Mouse (Mus musculus) hindbrain, embryonic 15.5 days (tissue): ENCODE data around the gene Pnkd. TPM values are rescaled to one million over a fixed set of nuclear protein-coding genes. Genes with fewer than 3 reads are reported as not detected.

Experiments
- ATAC-seq: fragments of 200-750 bp; cut with Nextera tagmentation; 2 replicates; pipeline ENCODE4 v1.8.0; 2017; ENCODE audit warnings: low read depth, moderate number of reproducible peaks, moderate TSS enrichment; ENCODE audit not compliant: low FRiP score
- H3K27ac ChIP-seq: fragments of 300-500 bp; sonication (generic); replicated peaks from 2 replicates; pipeline ENCODE4 v1.5.1; 2015; ENCODE audit warnings: mild to moderate bottlenecking, inconsistent platforms
- H3K27me3 ChIP-seq: fragments of 300-500 bp; sonication (generic); 2 replicates; pipeline ENCODE4 v1.6.1; 2015; ENCODE audit warnings: control low read depth, inconsistent platforms
- H3K36me3 ChIP-seq: fragments of 300-500 bp; sonication (generic); 2 replicates; pipeline ENCODE4 v1.6.1; 2015; ENCODE audit warnings: control low read depth, inconsistent platforms
- H3K4me1 ChIP-seq: fragments of 300-500 bp; sonication (generic); replicated peaks from 2 replicates; pipeline ENCODE4 v1.6.1; 2015; ENCODE audit warnings: control low read depth, inconsistent platforms
- H3K4me2 ChIP-seq: fragments of 300-500 bp; sonication (generic); 2 replicates; pipeline ENCODE4 v1.6.1; 2015; ENCODE audit warnings: moderate library complexity, mild to moderate bottlenecking, inconsistent platforms
- H3K4me3 ChIP-seq: fragments of 300-500 bp; sonication (generic); 2 replicates; pipeline ENCODE4 v1.5.1; 2015; ENCODE audit warnings: mild to moderate bottlenecking, inconsistent platforms
- H3K9ac ChIP-seq: fragments of 300-500 bp; sonication (generic); 2 replicates; pipeline ENCODE4 v1.6.1; 2015; ENCODE audit warnings: inconsistent platforms
- H3K9me3 ChIP-seq: fragments of 300-500 bp; sonication (generic); 2 replicates; pipeline ENCODE4 v1.6.1; 2016; ENCODE audit warnings: control low read depth, inconsistent platforms
- WGBS: fragments of 180-500 bp; shearing (Covaris S2); methylation state at CpG from one replicate; pipeline ENCODE4 v1.1.7; 2015; 5-methylcytosine and 5-hydroxymethylcytosine counted together
- polyA plus RNA-seq: library from polyadenylated mRNA; unstranded; fragments of >200 nt; fragmentation: Nextera tagmentation; extraction: Ambion mirVana; gene quantifications from 2 replicates; pipeline ENCODE4 v1.2.1, GENCODE M21; 2015

Gene Pnkd
- polyA plus RNA-seq, 1 experiment from 2014 or later = 144 TPM

DNA sequence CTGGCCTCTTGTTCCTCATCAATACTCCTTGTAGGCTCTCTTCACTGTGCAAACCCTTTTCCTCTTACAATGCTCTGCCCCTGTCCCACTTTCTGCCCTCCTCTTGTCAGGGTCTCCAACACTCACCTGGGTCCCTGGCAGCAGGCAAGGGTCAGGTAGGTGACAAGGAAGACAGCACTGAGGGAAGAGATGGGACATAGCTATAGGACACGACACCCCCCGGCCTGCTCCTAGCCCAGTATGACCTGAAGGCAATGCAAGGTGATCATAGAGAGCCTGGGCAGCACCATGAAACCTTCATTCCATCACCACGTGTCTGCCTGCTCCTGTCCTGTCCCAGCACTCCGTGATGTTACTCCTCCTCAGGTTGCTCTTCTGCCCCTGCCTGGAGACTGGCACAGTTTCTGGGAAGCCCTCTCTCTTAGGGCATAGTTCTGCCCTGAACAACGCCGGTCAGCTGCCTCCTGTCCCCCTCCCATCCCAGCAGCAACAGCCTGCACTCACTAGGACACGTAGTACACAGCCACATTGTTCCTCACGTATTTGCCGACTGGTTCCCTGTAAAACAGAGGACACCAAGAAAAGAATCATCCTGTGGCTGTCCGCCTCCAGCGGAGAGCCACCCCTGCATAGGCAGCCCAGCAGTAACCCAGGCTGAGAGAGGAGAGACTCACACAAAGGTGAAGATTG lies 7.7 kb downstream of the Pnkd start:
- H3K9me3 ChIP-seq = no peaks in the 10 kb centered on the region
- no peak overlapping the region for H3K4me2 ChIP-seq
- ATAC-seq = no peak
- no peak overlapping the region for H3K4me3 ChIP-seq
- peaks cover 42% of the 10 kb centered on the region for H3K4me1 ChIP-seq
- 82% methylated on average over 11 of the region's 11 CpGs for WGBS
- H3K27me3 ChIP-seq = no peaks in the 10 kb centered on the region
- no peak overlapping the region for H3K27ac ChIP-seq
- no peak overlapping the region for H3K9ac ChIP-seq
- H3K36me3 ChIP-seq = peaks cover 3% of the 10 kb centered on the region; the same call in 1 of the 2 replicates

DNA sequence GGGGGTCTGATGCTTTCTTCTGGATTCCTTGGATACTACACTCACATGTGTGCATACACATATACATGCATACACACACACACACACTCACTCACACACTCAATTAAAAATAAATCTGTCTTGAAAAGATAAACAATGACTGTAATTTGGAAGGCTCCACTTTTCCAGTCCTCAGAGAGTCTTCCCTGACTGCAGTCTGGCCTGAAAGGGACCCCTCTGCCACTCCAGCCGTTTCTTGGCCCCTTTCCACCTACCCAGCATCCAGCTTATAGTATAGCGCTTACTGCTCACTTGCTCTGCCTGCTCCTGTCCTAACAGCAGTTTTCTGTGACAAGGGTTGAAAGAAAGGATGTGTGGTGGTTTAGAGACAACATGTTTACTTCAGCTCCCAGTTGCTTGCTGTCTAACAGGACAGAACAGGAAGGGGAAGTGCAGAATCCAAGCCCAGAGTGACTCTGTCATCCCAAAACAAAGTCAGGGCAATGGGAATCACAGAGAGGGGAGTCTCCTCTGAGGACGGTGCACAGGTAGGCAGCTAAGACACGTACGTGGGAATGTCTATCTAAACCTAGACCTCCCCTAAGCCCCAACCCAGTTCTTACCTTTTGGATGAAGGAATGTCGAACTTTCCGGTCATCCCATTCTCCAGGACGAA lies 8.7 kb downstream of the Pnkd start:
- Histone ChIP-seq H3K36me3 (peaks cover 3% of the 10 kb centered on the region; the same call in 1 of the 2 replicates), H3K4me1 (peaks cover 41% of the 10 kb centered on the region), H3K4me3 (no peak overlapping the region), H3K27ac (no peak overlapping the region), H3K27me3 (no peaks in the 10 kb centered on the region), H3K9me3 (no peaks in the 10 kb centered on the region), H3K4me2 (no peak overlapping the region), H3K9ac (no peak overlapping the region)
- no peak for ATAC-seq
- 85% methylated on average over 8 of the region's 8 CpGs for WGBS

DNA sequence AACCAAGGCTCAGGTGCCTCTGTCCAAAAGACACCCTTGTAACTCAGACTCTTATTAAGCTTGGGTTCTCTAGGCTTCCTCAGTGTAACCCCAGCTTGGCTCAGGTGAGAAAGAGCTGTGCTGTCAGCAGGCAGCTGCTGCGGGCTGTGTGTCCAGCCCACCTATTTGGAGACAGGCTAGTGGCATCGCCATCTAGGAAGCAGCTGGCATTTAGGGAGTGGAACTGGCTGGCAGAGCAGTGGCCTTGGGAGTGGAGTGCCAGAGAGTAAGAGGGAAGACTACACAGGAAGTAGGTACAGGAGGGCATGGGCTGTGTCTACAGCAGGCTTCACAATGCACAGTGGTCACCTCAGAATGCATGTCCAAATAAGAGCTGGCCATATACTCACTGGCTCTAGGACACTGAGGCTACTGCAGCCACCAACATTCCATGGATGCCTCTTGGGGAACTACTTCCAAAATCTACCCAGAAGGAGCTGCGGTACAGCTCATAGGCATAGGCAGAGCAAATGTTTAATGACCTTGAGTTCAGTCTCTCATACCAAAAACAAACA lies 9.4 kb downstream of the Pnkd start:
- WGBS = 92% methylated on average over 3 of the region's 3 CpGs
- Histone ChIP-seq H3K9me3 (no peaks in the 10 kb centered on the region), H3K27ac (no peak overlapping the region), H3K4me3 (no peak overlapping the region), H3K4me2 (no peak overlapping the region), H3K4me1 (peaks cover 41% of the 10 kb centered on the region), H3K36me3 (peaks cover 3% of the 10 kb centered on the region; the same call in 1 of the 2 replicates), H3K27me3 (no peaks in the 10 kb centered on the region), H3K9ac (no peak overlapping the region)
- no peak for ATAC-seq

DNA sequence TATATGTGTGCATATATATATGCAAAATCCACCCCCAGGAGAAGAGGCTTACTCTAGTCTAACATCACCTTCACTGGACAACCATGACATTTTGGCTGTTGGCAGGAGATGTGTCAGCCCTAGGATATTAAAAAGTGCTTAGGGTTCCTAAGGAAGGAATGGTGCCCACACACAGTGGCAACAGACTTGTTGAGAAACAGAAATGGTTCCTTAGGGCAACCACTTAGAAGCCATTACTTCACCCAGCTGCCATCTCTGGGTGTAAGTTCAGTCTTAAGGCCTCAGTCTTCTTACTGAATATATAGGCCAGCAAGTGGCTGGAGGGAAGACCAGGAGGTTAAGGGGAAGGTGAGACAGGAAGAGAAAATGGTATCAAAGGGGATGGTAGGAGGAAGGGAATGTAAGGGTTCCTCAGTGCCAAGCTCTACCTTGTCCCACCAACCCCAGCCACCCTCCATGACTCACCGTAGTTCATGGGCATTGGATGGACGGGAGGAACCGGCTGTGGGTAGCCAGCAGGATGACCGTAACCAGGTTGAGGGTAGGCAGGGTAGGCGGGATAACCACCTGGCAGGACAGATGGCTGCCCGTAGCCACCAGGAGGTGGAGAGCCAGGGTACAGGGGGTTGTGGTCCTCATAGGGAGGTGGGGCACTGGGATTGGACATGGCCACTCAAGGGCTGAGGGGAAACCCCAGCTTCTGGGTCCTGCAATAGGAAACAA lies 10.2 kb downstream of the Pnkd start:
- H3K36me3 ChIP-seq = peaks cover 3% of the 10 kb centered on the region; the same call in 1 of the 2 replicates
- peak overlapping the region; percentile 84 for H3K27ac ChIP-seq
- H3K4me3 ChIP-seq = no peak overlapping the region
- no peak for ATAC-seq
- H3K4me1 ChIP-seq = peaks cover 38% of the 10 kb centered on the region
- no peak overlapping the region for H3K4me2 ChIP-seq
- no peaks in the 10 kb centered on the region for H3K9me3 ChIP-seq
- H3K9ac ChIP-seq = no peak overlapping the region
- 89% methylated on average over 6 of the region's 6 CpGs for WGBS
- H3K27me3 ChIP-seq = no peaks in the 10 kb centered on the region

DNA sequence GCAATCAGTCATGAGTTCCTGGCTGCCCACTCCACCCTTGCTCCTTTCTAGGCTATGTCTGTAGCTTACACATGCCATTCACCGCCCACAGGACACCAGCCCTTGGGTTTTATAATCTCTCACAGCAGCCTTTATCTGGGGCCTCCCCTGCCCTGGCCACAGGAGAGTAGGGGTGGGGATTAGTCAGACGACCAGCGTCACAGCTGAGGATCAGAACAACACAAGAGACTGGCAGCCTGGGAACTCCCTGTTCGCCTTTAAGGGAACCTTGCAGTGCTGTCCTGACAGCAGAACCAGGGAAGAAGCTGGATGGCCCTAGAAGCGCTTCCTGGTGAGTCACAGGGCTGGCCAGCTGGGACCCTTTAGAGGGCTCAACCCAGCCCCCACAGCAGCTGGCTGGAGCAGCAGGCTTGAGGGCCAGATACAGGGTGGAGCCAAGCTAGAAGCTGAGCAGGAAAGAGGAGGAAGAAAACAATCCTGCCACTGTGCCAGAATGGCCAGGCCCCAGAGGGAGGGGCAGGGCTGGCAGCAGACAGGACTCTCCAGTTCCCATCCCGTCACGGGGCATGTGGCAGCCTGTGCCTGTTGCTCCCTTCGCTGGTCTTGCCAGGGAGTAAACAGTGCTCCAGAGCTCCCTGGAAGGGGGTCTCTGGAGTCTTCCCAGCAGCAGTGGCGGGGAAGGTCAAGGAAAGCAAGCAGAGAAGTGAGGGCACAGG lies 10.9 kb downstream of the Pnkd start:
- WGBS = 25% methylated on average over 9 of the region's 9 CpGs
- Histone ChIP-seq H3K27ac (peak overlapping the region; percentile 84), H3K4me2 (peak overlapping the region; percentile 12), H3K9me3 (no peaks in the 10 kb centered on the region), H3K36me3 (peaks cover 3% of the 10 kb centered on the region; the same call in 1 of the 2 replicates), H3K4me3 (no peak overlapping the region), H3K27me3 (no peaks in the 10 kb centered on the region), H3K4me1 (peaks cover 31% of the 10 kb centered on the region), H3K9ac (no peak overlapping the region)
- peak; percentile 91 for ATAC-seq

DNA sequence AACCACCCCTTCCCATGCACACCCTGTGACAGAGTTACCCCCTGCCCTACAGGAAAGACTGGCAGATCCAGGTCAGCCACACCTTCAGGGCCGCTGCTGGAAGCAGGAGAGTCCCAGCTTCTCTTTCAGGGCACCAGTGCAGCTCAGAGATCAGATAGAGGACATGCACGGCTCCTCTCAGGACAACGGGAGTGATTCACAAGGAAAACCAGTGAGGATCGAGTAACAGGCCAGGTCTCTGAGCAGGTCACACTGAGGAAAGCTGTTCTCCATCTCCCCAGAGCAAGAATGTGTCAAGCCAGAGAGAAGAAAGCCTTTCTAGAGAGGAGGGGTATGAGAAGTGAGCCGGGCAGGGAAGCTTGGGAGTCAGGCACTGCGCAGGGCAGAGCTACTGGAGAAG lies 11.7 kb downstream of the Pnkd start:
- H3K9ac ChIP-seq = no peak overlapping the region
- H3K27ac ChIP-seq = peak overlapping the region; percentile 84
- H3K27me3 ChIP-seq = no peaks in the 10 kb centered on the region
- H3K4me1 ChIP-seq = peaks cover 31% of the 10 kb centered on the region
- H3K4me3 ChIP-seq = no peak overlapping the region
- H3K36me3 ChIP-seq = peaks cover 2% of the 10 kb centered on the region; the same call in 1 of the 2 replicates
- peak overlapping the region; percentile 12; the same call in 1 of the 2 replicates for H3K4me2 ChIP-seq
- ATAC-seq = no peak
- WGBS = 62% methylated on average over 6 of the region's 6 CpGs
- no peaks in the 10 kb centered on the region for H3K9me3 ChIP-seq

DNA sequence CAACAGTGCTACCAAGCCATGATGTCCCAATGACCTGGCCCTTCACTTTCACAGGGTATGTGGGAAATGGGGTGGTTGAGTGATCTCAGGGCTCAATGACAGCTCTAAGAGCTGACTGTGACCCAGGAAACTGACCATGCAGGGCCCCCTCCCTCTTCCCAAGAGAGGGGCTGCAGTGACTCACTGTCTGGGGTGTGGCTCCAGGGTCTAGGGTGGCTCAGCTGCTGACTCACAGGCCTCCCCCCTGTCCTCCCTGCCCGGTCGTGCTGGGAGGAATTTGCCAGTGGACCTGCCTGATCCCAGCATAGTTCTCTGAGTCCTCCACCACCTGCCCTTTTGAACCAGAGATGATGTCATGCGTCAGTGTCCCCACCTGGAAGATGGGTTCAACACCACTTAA lies 12.5 kb downstream of the Pnkd start:
- Histone ChIP-seq H3K4me1 (peaks cover 31% of the 10 kb centered on the region), H3K4me2 (no peak overlapping the region), H3K27me3 (0 out of 2 replicates have a peak, but pooled peaks cover 6% of the 10 kb centered on the region), H3K4me3 (no peak overlapping the region), H3K27ac (no peak overlapping the region), H3K9me3 (no peaks in the 10 kb centered on the region), H3K36me3 (no peaks in the 10 kb centered on the region; the same call in 1 of the 2 replicates), H3K9ac (no peak overlapping the region)
- no peak for ATAC-seq
- 81% methylated on average over 3 of the region's 3 CpGs for WGBS

DNA sequence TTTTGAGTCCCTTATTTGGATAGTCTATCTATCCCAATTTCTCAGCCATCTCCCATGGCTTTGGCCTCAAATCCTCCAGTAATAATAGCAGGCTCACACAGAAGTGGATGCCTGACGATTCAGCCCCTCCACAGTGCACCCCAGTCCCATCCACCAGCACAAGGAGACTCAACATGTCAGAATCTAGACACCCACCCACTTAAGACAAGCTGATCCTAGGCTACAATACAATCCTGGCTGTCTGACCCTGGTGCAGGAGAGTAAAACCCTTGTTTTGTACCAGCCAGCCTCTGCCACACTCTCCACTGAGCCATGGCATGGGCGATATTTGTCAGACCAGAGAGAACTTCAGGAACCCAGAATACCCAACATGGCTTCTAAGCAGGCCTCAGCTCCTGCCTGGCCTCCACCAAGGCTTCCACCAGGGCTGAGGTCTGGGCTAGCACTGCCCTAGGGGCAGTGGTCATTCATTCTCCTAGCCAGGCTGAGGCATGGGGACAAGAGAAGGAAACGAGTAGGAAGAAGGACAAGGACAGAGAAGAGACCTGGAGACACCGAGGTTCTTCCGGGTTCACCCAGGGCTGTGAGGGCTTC lies 13.5 kb downstream of the Pnkd start:
- H3K4me1 ChIP-seq = peaks cover 27% of the 10 kb centered on the region
- no peak overlapping the region for H3K27ac ChIP-seq
- ATAC-seq = no peak
- WGBS = 90% methylated on average over 5 of the region's 5 CpGs
- H3K9ac ChIP-seq = no peak overlapping the region
- peaks cover 12% of the 10 kb centered on the region for H3K27me3 ChIP-seq
- no peak overlapping the region for H3K4me3 ChIP-seq
- no peaks in the 10 kb centered on the region; the same call in 1 of the 2 replicates for H3K36me3 ChIP-seq
- H3K4me2 ChIP-seq = no peak overlapping the region
- no peaks in the 10 kb centered on the region for H3K9me3 ChIP-seq

DNA sequence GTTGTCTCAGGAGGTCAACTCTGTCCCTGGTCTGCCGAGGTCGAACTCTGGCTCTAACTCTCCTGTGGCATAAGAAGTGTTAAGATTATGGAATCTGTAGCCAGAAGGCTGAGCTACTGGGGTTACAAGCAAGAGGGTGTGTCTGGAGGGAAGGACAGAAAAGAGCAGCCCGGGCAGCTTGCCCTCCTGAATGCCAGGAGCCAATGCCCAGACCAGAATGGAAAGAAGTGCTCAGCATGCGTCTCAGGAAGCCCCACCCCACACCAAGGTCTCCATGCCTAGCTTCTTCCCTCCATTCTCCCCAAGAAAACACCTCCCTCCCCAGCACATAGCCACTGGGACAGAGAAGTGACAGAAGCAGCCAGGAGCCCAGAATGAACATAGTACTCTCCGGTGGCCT lies 14.3 kb downstream of the Pnkd start:
- Histone ChIP-seq H3K27me3 (peaks cover 18% of the 10 kb centered on the region), H3K27ac (no peak overlapping the region), H3K4me2 (no peak overlapping the region), H3K9me3 (no peaks in the 10 kb centered on the region), H3K36me3 (no peaks in the 10 kb centered on the region; the same call in 1 of the 2 replicates), H3K4me1 (peaks cover 30% of the 10 kb centered on the region), H3K4me3 (no peak overlapping the region), H3K9ac (no peak overlapping the region)
- no peak for ATAC-seq
- 77% methylated on average over 5 of the region's 5 CpGs for WGBS

DNA sequence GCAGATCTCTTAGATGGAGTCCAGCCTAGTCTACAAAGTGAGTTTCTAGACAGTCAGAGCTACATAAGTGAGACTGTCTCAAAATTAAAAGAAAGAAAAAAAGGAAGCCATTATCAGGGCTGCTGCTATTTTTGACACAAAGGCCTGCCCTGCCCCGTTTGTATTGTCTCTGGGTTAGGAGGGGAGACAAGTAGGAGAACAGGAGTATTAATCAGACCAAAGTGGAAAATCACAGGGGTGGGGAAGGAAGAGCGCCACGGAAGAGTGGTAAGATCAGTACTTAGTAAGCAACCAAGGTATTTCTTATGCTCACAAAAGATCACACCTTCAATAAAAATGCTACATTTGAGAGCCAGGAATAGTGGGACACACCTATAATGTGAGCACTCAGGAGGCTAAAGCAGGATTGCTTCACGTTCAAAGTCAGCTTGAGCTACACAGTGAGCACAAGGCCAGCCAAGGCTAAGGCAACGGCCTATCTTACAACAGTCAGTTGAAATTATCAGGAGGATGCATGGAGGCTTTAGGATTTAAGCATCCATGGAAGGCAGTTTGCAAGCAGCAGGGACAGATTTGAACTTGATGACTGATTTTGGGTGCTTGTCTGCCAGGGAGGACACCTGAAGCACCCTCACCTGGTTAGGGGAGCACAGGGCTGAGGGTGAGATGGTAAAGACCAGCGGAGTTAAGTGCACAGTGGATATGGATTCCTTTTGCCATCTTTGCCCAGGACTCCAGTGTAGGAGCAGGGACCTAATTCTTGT lies 15.8 kb downstream of the Pnkd start:
- Histone ChIP-seq H3K4me2 (no peak overlapping the region), H3K9ac (no peak overlapping the region), H3K36me3 (no peaks in the 10 kb centered on the region; the same call in 1 of the 2 replicates), H3K4me3 (no peak overlapping the region), H3K27me3 (peaks cover 19% of the 10 kb centered on the region), H3K27ac (no peak overlapping the region), H3K9me3 (no peaks in the 10 kb centered on the region), H3K4me1 (peaks cover 27% of the 10 kb centered on the region)
- WGBS = 82% methylated on average over 6 of the region's 6 CpGs
- ATAC-seq = no peak
